Mouse (Mus musculus): ENCODE measurements at regions not wholly inside any gene's neighbourhood (a gene's known extent, or its start where the extent isn't known, plus 50 kb on each side); places are given as distances from the start of the nearest gene placed in this dataset.

DNA sequence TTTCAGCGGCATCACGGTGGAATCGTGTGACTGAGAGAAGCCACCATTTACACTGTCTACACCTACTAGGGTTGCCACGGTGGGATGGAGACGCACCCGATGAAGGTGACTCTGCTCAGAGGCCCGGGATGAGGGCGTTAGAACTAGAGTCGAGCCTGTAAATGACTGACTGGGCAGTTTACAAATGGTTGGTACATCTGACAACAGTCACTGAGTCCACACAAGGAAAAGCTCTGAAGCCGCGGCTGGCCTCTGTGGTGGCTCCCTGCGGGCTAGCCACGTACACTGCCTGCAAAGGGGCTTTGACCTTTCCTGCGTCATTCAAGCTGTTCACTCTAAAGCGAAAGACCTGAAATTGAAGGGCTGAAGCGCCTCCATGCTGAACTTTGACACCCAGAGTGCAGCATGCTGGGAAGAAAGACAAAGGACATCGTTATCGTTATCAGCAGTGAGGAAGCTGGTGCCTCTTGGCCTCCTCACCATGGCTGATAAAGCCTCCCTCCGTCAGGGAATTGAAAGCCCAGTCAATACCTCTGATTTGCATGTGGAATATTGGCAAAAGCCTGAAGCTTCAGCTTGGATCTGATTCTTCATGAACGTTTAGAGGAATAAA is 462.1 kb upstream of the Arglu1 start:
- no peak for DNase-seq (ENCODE audit: extremely low spot score, low spot score)

DNA sequence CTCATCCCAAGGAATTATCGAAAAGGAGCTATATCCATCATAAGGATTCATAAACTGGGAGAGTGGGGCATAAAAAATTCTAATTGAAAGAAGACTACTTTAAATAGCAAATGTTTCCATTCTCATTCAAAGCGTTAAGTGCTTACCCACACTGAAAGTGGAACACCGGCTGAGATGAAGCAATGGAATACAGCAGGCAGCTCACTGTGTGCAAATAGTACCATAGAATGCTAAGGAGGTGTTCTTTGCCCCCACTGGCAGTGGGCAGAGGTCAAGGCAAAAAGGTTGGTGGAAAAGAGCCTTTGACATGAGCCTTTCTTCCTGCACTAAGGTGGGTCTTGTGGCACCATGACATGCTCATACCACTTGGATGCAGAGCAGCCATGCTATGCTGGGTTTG is 454.0 kb upstream of the Arglu1 start:
- no peak for DNase-seq (ENCODE audit: extremely low spot score, low spot score)

DNA sequence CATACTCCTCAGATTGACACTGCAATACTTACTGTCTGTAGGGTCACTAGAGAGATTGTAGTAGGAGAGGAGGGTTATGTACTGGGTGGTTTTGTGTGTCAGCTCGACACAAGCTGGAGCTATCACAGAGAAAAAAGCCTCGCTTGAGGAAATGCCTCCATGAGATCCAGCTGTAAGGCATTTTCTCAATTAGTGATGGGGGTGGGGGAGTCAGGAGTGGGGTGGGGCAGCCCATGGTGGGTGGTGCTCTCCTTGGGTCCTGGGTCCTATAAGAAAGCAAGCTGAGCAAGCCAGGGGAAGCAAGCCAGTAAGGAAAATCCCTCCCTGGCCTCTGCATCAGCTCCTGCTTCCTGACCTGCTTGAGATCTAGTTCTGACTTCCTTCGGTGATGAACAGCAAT is 449.5 kb upstream of the Arglu1 start:
- no peak for DNase-seq (ENCODE audit: extremely low spot score, low spot score)

DNA sequence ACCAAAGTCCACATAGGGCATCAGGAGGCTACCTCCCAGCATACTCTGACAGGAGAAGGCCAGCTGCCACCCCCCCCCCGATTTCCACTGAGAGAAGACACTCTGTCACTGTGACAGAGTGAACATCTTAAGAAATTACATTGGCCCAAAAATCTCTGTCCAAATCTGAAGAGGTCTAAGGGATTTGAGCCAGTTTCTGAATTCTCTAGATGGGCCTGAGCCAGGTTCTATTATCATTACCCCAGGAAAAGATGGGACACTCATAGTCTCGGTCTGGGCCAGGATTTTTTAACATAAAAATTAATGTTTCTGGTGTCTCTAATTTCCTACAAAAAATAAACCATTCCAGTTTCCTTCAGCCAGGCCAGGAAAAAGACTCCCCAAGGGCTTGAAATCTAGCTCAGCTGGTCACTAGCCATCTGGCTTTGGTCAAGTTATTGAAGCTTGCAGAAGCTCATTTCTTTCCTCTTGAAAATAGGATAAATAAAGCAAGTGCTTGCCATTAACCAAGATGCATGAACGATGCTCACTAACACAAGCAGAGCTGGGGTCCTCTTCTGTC is 448.8 kb upstream of the Arglu1 start:
- no peak for DNase-seq (ENCODE audit: extremely low spot score, low spot score)

DNA sequence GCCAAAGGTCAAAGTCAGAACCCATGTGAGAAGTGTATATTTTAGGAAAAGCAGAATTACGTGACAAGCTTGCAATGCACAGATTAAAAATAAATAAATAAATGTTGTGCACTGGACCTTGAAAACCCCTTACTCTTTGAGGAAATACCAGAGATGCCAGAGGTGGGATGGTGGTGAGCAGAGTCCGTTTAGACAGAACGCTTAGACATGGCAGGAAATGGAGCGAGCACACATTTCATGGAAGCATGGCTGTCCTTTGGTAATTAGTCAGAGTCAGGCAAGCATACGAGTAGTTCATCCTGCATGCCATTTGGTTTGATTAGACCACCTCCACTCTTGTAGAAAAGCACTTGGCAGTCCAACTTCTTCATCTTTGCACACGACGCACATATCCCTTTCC is 443.4 kb upstream of the Arglu1 start:
- no peak for DNase-seq (ENCODE audit: extremely low spot score, low spot score)

DNA sequence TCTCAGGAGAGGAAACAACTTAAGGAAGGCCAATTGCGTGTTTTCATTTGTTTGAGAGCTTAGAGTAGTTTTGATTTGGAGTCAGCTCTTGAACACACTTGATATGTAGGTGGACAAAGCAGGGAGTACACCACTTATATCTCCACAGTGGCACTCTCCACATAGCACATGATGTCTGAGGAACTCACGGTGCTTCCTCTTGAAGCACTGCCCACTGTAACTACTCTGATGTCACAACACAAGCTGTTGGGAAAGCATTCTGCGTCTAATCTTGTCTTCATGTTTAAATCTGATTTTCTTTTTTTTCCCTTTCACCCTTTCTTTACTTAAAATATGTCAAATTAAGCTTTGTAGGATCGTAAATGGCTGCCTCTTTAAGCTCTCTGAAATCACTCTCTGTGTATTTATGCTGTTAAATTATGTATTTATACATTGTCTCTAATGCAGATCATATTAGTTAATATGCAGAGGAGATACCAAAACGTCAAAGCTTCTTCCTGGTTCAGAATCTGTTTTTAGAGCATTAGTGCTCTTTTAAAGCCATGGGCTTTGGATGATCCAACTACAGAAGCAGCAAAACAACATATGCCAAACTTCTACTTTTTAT is 442.4 kb upstream of the Arglu1 start:
- DNase-seq (ENCODE audit: extremely low spot score, low spot score), result no peak

DNA sequence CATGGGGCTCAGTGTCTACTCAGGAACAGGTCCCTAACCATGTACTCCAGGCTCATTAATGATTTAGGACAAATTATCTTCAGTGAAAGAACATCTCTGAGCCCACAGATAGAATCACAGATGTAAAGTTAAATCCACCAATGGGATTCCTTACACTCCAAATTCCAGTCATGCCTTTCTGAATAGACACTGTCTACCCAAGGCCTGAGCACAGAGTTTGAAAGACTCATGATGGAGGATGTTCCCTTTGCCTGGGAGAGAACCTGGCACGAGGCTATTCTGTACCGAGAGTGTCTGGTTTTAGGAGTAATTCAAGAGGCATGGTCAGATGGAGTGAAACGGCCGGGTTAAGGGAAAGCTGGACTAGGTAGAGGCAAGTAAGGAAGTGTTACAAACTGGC is 440.9 kb upstream of the Arglu1 start:
- no peak for DNase-seq (ENCODE audit: extremely low spot score, low spot score)

DNA sequence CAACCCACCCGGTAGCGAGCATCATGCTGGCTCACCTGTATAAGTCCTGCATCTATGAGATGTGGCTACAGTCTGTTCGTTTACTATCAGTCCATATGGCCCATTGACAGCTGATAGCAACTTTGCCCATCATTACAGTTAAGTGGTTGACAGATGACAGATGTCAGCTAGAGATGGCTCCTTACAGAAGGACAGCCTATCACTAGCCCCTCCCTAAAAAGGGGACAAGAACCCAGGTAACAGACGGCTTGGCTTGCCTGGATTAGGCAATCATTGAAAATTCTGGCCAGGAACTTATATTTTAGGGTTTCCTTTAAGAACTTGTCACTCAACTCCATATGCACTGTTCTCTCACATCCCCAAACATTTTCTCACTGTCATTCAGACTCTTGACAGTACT is 434.2 kb upstream of the Arglu1 start:
- no peak for DNase-seq (ENCODE audit: extremely low spot score, low spot score)

DNA sequence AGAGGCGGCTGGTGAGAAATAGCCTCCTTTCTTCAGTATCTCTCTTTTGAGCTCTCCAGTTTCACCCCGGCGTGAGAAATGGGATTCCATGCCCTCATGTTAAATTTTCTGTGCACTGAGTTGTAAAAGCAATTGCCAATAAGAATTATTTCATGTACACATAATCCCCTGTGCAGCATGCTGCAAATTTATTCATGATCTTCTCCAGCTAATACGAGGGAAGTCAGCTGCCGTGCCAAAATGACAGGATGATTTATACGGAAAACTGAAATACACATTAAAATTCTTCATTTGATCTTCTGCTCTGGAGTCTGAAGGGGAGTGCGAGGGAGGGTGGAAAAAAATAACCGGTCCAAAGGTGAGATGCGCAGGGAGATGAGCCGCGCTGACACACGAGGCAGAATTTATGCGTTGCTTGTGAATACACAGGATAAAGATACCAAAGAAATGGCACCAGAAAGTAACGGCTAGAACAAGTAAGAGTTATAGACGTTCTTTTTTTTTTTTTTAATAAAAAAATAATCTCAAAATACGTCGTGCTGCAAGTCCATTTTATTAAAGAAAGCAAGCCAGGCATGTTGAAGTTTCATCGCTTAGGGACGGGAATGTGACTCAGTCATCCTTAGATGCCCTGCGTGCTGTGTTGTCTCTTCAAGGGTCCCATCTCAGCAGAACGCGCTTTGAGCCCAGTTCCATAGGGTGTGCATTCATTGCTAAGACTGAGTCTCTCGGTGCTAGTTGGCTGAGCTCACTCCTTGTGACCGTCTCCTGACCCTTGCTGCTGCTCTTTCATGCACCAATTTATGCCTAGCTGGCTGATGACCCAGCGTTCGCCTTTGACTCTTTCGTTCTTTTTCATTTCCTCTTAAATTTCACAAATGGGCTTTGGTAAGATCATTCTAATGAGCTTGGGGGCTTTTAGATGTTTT is 427.8 kb upstream of the Arglu1 start:
- DNase-seq (ENCODE audit: extremely low spot score, low spot score), result no peak

DNA sequence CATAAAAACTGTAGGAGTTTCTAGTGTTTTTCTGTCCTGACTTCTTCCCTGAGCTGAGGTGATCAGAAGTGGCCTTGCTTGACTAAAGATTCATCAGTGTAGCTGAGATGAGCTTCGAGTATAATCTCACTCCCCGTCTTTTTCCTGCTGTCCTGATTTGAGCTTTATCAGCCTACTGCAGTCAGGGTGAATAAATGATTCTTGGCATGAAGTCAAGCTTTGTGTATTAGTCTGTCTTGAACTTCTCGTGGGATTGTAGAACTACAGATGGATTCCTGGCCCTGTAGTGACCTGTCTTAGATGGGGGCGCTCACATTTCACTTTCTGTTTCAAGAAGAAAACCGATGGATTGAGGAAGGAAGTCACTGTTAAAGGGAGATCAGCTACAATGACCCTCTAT is 405.7 kb upstream of the Arglu1 start:
- DNase-seq (ENCODE audit: extremely low spot score, low spot score), result no peak

DNA sequence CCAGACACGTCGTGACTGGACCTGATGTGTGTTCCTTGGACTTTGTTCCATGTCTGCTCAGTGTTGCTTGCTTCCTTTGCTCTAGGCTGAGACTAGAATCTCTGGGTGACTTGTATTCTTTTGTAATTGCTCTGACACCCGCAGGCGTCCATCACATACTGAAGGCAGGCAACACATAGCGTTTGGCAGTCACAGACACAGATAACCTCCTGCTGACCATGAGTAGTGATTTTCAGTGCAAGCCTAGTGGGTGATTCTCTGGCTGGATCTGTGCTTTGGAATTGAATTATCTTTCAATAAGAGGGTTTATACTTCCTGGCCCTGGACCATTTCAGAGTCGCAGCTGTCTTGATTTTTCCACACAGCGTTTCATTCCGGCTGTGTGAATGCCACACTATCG is 403.7 kb upstream of the Arglu1 start:
- DNase-seq (ENCODE audit: extremely low spot score, low spot score), result no peak

DNA sequence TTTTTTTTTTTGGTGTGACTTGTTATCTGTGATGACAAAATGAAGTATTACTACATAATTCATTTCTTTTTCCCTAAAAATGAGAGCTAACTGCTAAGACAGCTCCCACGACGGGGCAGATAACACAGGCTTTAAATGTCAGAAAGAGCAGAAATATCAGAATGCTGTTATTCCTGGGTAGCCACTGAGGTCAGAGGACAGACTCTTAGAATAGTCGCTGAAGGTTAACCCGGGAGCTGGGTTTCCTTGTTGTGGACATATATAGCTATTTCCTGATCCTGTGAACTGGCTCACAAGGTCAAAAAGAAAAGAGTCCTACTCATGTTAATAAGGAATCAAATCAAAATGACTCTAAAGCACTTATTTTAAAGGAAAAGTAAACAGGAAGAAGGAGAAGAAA is 403.0 kb upstream of the Arglu1 start:
- DNase-seq (ENCODE audit: extremely low spot score, low spot score), result no peak

DNA sequence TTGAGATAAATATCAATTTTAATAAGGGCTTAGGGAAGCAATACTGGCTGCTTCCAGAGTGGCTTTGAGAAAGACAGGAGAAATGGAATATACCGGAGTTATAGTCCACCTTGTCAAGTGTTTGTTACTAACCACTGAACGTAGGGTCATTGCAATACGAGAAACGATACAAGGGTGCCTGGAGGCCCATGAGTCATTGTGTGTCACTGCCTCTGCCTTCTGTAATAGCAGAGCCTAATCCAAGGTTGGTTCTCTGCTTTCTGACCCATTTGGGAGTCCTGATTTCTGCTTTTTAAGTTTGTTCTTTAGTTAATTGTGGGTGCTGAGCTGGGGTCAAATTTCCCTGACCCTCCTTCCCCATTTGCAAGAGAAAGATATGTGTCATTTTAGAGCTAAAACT is 382.4 kb upstream of the Arglu1 start:
- DNase-seq (ENCODE audit: extremely low spot score, low spot score), result no peak

DNA sequence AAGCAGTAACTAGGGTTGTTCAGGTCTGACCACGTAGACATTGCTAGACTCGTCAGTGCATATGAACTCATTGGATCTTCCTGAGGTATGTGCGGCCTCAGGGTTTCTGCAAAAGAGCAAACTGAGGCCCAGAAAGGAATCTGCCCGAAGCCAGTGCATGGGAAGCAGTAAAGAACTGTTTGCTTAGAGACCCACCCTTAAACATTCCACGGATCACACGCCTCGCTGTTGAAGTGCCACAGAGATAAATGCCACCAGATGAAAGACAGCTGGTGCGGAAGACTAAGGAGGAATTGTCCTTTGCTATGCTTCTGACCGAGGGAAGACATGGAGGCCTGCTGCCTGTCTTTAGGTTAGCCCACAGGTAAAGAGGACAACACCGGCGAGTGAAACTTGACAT is 382.0 kb upstream of the Arglu1 start:
- DNase-seq (ENCODE audit: extremely low spot score, low spot score), result no peak

DNA sequence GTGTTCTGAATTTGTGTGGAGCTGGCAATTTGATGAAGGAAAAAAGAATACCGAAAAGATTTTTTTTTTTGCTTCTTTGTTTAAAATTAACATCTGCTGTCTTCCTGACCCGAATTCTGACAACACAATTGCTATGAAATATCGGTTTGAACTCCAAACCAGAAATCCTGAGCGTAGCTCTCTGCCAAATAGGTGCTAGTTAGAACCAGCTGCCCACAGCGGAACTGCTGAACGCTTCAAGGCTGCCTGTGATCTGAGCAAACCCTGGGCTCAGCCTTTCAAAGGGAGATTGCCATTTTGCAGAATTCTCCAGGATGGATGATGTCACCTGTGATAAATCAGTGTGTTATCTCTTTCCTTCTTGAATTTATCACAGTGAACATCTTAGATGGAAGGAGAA is 380.6 kb upstream of the Arglu1 start:
- DNase-seq (ENCODE audit: extremely low spot score, low spot score), result no peak

DNA sequence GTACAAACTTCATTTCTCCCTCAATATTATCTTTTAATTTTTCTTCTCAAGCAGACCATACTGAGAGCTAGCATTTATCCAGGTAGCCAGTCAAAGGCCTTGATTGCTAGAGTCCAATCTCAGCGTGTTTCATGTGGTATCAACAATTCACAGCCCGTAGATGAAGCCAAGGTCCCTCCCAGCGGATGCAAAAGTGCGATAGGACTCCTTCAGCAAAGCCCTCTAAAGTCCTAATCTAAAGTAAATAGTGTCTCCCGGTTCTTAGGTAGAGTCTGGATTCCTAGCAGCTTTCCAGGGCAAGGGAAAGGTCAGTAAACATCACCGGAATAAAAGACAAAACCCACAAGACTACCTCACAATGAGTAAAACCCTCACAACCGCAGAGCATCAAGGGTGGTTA is 379.5 kb upstream of the Arglu1 start:
- no peak for DNase-seq (ENCODE audit: extremely low spot score, low spot score)

DNA sequence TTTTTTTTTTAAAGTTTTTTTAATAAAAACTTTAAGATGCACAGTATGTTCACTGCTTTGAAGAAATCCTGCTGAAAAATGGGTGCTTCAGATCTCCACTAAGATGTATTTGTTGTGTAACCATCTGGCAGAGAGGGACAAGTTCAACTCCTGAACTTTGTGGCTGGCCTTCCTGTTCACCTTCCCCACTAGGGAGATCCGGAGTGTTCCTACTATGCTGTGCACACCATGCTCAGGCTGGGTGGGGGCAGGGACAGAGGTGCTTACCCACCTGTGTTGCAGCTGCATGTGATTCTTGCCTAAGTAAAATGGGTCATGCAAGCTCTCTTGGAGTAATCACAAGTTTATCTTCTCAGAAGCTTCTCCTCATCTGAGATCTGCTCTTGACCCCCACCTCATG is 377.4 kb upstream of the Arglu1 start:
- no peak for DNase-seq (ENCODE audit: extremely low spot score, low spot score)

DNA sequence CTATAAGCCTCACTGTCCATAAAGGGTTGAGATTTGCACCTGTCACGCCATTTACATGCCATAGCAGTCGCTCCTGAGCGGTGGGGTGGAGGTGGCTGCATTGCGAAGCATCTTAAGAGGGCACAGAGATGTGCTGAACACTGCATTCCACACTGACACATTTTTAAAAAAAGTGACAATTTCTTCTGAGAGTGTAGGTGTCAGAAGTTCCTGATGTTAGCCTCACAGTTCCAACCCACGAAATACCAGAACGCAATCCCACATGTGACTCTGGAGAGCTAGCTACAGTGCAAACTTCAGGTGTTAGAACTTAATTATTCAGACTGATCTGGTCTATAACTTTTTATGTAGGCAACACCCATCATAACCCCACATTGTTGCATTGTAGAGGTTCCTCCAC is 369.8 kb upstream of the Arglu1 start:
- DNase-seq (ENCODE audit: extremely low spot score, low spot score), result no peak

DNA sequence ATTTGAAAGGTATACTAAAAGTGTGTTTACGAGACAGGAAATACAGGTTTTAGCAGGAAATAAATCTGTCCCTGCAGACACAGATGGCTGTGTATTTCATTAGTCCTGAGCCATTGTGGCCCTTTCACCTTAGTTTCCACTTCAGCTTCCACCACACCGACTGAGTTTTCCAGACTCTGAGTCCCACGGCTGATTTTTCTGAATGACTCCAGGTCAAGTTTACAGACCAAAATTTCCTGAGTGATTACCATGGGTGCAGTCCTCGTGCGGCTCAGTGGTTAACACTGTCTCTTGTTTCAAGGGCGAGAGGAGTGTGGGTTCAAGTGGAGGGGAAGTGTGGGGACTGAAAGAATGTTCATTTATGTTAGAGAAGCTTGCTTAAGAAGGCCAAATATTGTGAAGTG is 365.1 kb upstream of the Arglu1 start:
- DNase-seq (ENCODE audit: extremely low spot score, low spot score), result no peak

DNA sequence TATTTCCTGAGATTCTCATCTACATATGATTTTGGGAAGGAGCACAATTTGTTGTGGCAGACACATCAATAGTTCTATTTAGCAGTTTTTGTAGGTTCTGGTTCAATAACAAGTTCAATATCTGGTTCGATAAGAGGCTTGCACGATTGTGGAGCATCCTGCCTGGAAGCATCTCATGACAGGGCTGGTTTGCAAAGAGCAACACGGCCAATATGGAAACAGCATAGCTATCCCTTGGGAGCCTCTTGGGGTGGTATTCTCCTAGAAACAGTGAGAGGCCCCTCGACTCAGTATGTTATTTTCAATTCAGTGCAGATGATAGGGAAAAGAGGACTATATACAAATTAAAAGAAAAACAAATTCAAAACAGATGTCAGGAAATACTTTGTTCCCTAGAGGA is 364.5 kb upstream of the Arglu1 start:
- DNase-seq (ENCODE audit: extremely low spot score, low spot score), result no peak

DNA sequence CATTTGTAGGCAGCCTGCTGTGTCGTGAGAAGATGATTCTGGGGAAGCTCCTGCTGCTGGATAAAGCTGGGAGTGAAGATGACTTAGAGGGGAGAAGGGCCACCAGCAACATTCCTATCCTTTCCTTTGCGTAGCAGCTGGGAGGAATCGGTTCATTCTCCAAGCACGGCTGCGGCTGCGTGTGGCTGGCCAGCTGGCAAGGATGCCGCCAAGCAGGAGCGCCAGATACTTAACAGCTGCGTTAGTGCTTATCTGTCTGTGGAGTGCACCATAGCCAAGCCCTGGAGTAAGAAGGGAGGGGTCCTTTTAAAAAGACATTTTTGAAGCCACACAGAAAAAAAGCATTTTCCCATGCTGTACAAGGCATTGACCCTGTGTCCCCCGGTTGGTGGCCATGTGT is 361.4 kb upstream of the Arglu1 start:
- DNase-seq (ENCODE audit: extremely low spot score, low spot score), result no peak

DNA sequence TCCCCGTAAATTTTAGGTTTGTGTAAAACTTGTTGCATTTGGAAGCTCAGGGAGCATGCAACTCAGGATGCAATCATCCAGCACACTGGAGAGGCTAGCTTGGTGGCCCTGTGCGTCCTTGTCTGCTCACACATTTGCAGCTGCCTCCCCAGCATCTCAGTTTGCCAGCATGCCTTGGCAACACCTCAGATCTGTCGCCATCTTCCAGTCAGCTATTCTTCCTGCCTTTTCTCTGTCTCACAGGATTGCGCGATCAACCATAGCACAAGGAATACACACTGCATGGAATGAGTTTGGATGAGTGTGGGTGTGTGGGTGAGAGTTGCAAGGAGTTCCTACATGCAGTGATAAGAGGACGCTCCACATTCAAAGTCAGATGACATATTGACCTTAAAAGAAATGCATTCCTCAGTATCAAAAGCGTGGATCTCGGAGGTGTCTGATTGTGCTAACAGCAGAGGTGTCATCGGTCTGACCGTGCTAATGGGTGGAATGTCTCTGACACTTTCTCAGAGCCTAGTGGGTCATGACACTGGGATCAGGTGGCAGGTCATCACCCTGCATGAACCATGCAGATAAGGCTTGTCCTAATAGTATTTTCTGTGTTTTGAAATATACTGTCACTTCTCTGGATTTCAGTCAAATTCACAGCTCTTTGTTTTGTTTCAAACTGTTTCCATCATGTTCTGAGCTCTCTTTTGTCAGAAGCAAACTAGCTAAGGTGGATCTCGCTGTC is 360.6 kb upstream of the Arglu1 start:
- DNase-seq (ENCODE audit: extremely low spot score, low spot score), result no peak
